Mouse (Mus musculus) myocyte (in vitro differentiated cells): Measurements from ENCODE around the gene Hlx.

Experiments used
- E2F4 ChIP-seq: IDR thresholded peaks from one replicate; pipeline ENCODE4 v1.6.1; 2011; ENCODE audit warnings: mild to moderate bottlenecking, control low read depth, moderate library complexity; ENCODE audit not compliant: insufficient read depth
- POLR2A ChIP-seq: IDR thresholded peaks from one replicate; pipeline ENCODE4 v1.6.1; 2011; ENCODE audit warnings: low read depth, mild to moderate bottlenecking, control low read depth, moderate library complexity; ENCODE audit not compliant: insufficient read length
- REST ChIP-seq: IDR thresholded peaks from one replicate; pipeline ENCODE4 v1.6.1; 2011; ENCODE audit warnings: mild to moderate bottlenecking, control low read depth, moderate library complexity; ENCODE audit not compliant: insufficient read depth, insufficient read length
- USF1 ChIP-seq: IDR thresholded peaks from one replicate; pipeline ENCODE4 v1.6.1; 2011; ENCODE audit warnings: low read depth, mild to moderate bottlenecking, control low read depth, moderate library complexity

DNA sequence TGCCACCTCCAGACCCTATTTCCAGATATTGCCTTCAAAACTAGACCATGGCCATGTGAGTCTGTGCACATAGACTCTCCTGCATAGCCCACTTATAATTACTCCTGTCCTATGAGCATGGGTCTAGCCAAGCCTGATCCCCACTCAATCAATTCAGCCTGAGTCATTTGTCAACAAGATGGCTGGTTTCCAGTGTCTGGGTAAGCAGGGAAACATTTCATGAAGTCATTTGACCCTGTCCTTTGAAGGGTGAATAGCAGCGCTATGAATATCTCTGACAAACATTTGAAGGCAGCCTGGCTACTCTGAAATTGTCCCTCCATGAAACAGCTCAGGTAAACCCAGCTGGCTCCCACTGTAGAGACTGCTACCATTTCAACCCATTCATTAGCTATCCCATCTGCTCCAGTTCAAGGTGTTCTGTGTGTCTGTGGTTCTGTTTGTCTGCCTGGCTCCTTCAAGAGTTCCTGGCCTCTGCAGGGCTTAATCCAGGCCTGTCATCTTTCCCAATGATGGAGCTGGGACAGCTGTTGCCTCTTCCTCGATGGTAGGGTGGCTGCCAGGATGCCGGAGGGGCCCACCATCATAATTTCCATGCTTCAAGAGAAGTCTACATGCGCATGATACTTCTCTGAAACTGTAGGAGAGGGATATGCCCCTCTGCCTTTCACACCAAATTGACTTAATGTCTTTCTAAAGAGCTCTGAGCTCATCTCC is 24.7 kb downstream of the Hlx start:
- TF ChIP-seq USF1 (no peak), E2F4 (no peak), POLR2A (no peak), REST (no peak)
